Mouse (Mus musculus) hindbrain, embryonic 12.5 days (tissue): ENCODE results near the gene Rimkla. TPM values are rescaled to one million over a fixed set of nuclear protein-coding genes. Genes with fewer than 3 reads are reported as not detected.

Source experiments
- ATAC-seq: fragments of 200-750 bp; cut with Nextera tagmentation; 2 replicates; pipeline ENCODE4 v1.8.0; 2017; ENCODE audit warnings: moderate TSS enrichment; ENCODE audit not compliant: low FRiP score
- H3K27ac ChIP-seq: fragments of 300-500 bp; sonication (generic); 2 replicates; pipeline ENCODE4 v1.5.1; 2016; ENCODE audit warnings: mild to moderate bottlenecking
- H3K27me3 ChIP-seq: fragments of 300-500 bp; sonication (generic); 2 replicates; pipeline ENCODE4 v1.6.1; 2016; ENCODE audit warnings: mild to moderate bottlenecking
- H3K36me3 ChIP-seq: fragments of 300-500 bp; sonication (generic); 2 replicates; pipeline ENCODE4 v1.6.1; 2016; ENCODE audit warnings: mild to moderate bottlenecking
- H3K4me1 ChIP-seq: fragments of 300-500 bp; sonication (generic); 2 replicates; pipeline ENCODE4 v1.6.1; 2016
- H3K4me2 ChIP-seq: fragments of 300-500 bp; sonication (generic); replicated peaks from 2 replicates; pipeline ENCODE4 v1.6.1; 2016; ENCODE audit warnings: mild to moderate bottlenecking
- H3K4me3 ChIP-seq: fragments of 300-500 bp; sonication (generic); 2 replicates; pipeline ENCODE4 v1.5.1; 2016; ENCODE audit warnings: mild to moderate bottlenecking
- H3K9ac ChIP-seq: fragments of 300-500 bp; sonication (generic); 2 replicates; pipeline ENCODE4 v1.6.1; 2016; ENCODE audit warnings: mild to moderate bottlenecking, moderate library complexity
- H3K9me3 ChIP-seq: fragments of 300-500 bp; sonication (generic); replicated peaks from 2 replicates; pipeline ENCODE4 v1.6.1; 2016; ENCODE audit warnings: mild to moderate bottlenecking
- WGBS: fragments of 180-500 bp; shearing (Covaris S2); methylation state at CpG from one replicate; pipeline ENCODE4 v1.1.7; 2016; 5-methylcytosine and 5-hydroxymethylcytosine counted together
- polyA plus RNA-seq: library from polyadenylated mRNA; unstranded; fragments of >200 nt; fragmentation: Nextera tagmentation; extraction: Ambion mirVana; gene quantifications from 2 replicates; pipeline ENCODE4 v1.2.1, GENCODE M21; 2016

Rimkla gene
- polyA plus RNA-seq, 1 experiment from 2014 or later: 10.6 TPM

- Histone ChIP-seq H3K9me3 (peaks cover 8% of the 10 kb centered on the region), H3K27ac (no peak overlapping the region), H3K36me3 (no peaks in the 10 kb centered on the region), H3K4me2 (no peak overlapping the region), H3K27me3 (peaks cover 5% of the 10 kb centered on the region; the same call in 1 of the 2 replicates), H3K4me3 (no peak overlapping the region), H3K4me1 (peaks cover 4% of the 10 kb centered on the region), H3K9ac (no peak overlapping the region)
- no peak for ATAC-seq
- WGBS: 83% methylated on average over 2 of the region's 2 CpGs
Measured at GRCm38 (mm10) chr4:119437936-119438335, 54.5 kb downstream of the Rimkla start.

GRCm38 (mm10) chr4:119430678-119431077, 61.8 kb downstream of the Rimkla start:
- no peak overlapping the region for H3K9ac ChIP-seq
- H3K4me3 ChIP-seq: no peak overlapping the region
- H3K36me3 ChIP-seq: no peaks in the 10 kb centered on the region
- H3K4me1 ChIP-seq: no peaks in the 10 kb centered on the region
- 30% methylated on average over 5 of the region's 5 CpGs for WGBS
- H3K27ac ChIP-seq: no peak overlapping the region
- H3K4me2 ChIP-seq: no peak overlapping the region
- no peak for ATAC-seq
- H3K9me3 ChIP-seq: peaks cover 2% of the 10 kb centered on the region
- H3K27me3 ChIP-seq: peaks cover 16% of the 10 kb centered on the region

- Histone ChIP-seq H3K9me3 (no peaks in the 10 kb centered on the region), H3K27ac (no peak overlapping the region), H3K4me3 (no peak overlapping the region), H3K9ac (no peak overlapping the region), H3K4me2 (no peak overlapping the region), H3K36me3 (no peaks in the 10 kb centered on the region), H3K27me3 (peaks cover 14% of the 10 kb centered on the region), H3K4me1 (peaks cover 5% of the 10 kb centered on the region)
- ATAC-seq: no peak
- 61% methylated on average over 2 of the region's 2 CpGs for WGBS
Measured at GRCm38 (mm10) chr4:119427680-119428079, 64.7 kb downstream of the Rimkla start.

DNA sequence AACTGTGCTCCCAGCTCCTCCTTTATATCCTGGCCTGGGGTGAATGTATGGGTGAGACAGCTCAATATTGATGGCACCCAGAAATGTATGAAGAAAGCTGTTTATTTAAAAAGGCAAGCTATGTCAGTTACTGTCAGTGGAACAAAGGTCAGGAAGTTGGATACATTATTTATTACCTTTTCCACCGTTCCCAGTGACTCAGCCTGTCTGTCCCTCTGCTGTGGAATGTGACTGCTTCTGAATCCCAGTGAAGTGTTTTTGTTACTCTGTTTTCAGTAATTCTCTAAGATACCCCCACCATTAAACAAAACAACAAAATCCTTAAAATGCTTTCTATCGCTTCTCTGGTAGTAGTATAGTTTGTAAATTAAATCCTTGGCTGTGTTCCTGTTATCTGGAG, 66.8 kb downstream of the Rimkla start:
- WGBS: 62% methylated on average over 2 of the region's 2 CpGs
- no peak for ATAC-seq
- no peak overlapping the region for H3K4me2 ChIP-seq

GRCm38 (mm10) chr4:119425077-119425476, 67.4 kb downstream of the Rimkla start:
- Histone ChIP-seq H3K4me2 (no peak overlapping the region), H3K27ac (no peak overlapping the region), H3K4me3 (no peak overlapping the region), H3K9me3 (no peaks in the 10 kb centered on the region), H3K9ac (no peak overlapping the region), H3K4me1 (peaks cover 13% of the 10 kb centered on the region), H3K36me3 (no peaks in the 10 kb centered on the region), H3K27me3 (peaks cover 14% of the 10 kb centered on the region)
- WGBS: 96% methylated on average over 2 of the region's 2 CpGs
- ATAC-seq: no peak

More for the DNA sequence above, 66.8 kb downstream of the Rimkla start:
- H3K4me3 ChIP-seq: no peak overlapping the region
- peaks cover 14% of the 10 kb centered on the region for H3K27me3 ChIP-seq
- no peak overlapping the region for H3K27ac ChIP-seq
- peaks cover 13% of the 10 kb centered on the region for H3K4me1 ChIP-seq
- no peak overlapping the region for H3K9ac ChIP-seq
- no peaks in the 10 kb centered on the region for H3K36me3 ChIP-seq
- no peaks in the 10 kb centered on the region for H3K9me3 ChIP-seq

- Histone ChIP-seq H3K9ac (peak within 1 kb of the TSS; percentile 84), H3K4me2 (peak within 1 kb of the TSS; percentile 89), H3K9me3 (no peaks in the 10 kb centered on the region), H3K4me3 (peak within 1 kb of the TSS; percentile 72), H3K36me3 (0 out of 2 replicates have a peak, but pooled peaks cover 5% of the 10 kb centered on the region), H3K27ac (peak within 1 kb of the TSS; percentile 89), H3K4me1 (peaks cover 13% of the 10 kb centered on the region), H3K27me3 (0 out of 2 replicates have a peak, but pooled peaks cover 3% of the 10 kb centered on the region)
- ATAC-seq: peak; percentile 96
- WGBS: under 1% methylated on average over 52 of the region's 52 CpGs
Measured at GRCm38 (mm10) chr4:119422294-119422964, 70.0 kb downstream of the Rimkla start, which contains the start of the genes Ppcs and Zmynd12. TSS of gene Ppcs (minus strand) at chr4:119422420. TSS of gene Zmynd12 (plus strand) at chr4:119422814.

GRCm38 (mm10) chr4:119421921-119422293, 70.5 kb downstream of the Rimkla start:
- 0 out of 2 replicates have a peak, but pooled peaks cover 3% of the 10 kb centered on the region for H3K27me3 ChIP-seq
- H3K9me3 ChIP-seq: no peaks in the 10 kb centered on the region
- H3K9ac ChIP-seq: peak overlapping the region; percentile 84
- H3K4me1 ChIP-seq: peaks cover 13% of the 10 kb centered on the region
- peak overlapping the region; percentile 72 for H3K4me3 ChIP-seq
- ATAC-seq: peak; percentile 72
- H3K4me2 ChIP-seq: peak overlapping the region; percentile 89
- peak overlapping the region; percentile 89 for H3K27ac ChIP-seq
- 0 out of 2 replicates have a peak, but pooled peaks cover 5% of the 10 kb centered on the region for H3K36me3 ChIP-seq
- WGBS: under 1% methylated on average over 22 of the region's 31 CpGs

GRCm38 (mm10) chr4:119421191-119421590, 71.2 kb downstream of the Rimkla start:
- Histone ChIP-seq H3K4me3 (peak overlapping the region; percentile 72), H3K27ac (no peak overlapping the region; the same call in 1 of the 2 replicates), H3K4me1 (peaks cover 13% of the 10 kb centered on the region), H3K9ac (peak overlapping the region; percentile 84), H3K36me3 (0 out of 2 replicates have a peak, but pooled peaks cover 5% of the 10 kb centered on the region), H3K9me3 (no peaks in the 10 kb centered on the region), H3K4me2 (peak overlapping the region; percentile 89), H3K27me3 (0 out of 2 replicates have a peak, but pooled peaks cover 3% of the 10 kb centered on the region)
- WGBS: 67% methylated on average over 3 of the region's 3 CpGs
- no peak for ATAC-seq

GRCm38 (mm10) chr4:119417894-119418293, 74.5 kb downstream of the Rimkla start:
- no peak for ATAC-seq
- H3K27me3 ChIP-seq: no peaks in the 10 kb centered on the region
- H3K27ac ChIP-seq: no peak overlapping the region
- peaks cover 19% of the 10 kb centered on the region for H3K4me1 ChIP-seq
- H3K4me3 ChIP-seq: no peak overlapping the region
- 0 out of 2 replicates have a peak, but pooled peaks cover 5% of the 10 kb centered on the region for H3K36me3 ChIP-seq
- H3K9ac ChIP-seq: no peak overlapping the region
- H3K9me3 ChIP-seq: no peaks in the 10 kb centered on the region
- H3K4me2 ChIP-seq: no peak overlapping the region
- WGBS: 89% methylated on average over 3 of the region's 3 CpGs

DNA sequence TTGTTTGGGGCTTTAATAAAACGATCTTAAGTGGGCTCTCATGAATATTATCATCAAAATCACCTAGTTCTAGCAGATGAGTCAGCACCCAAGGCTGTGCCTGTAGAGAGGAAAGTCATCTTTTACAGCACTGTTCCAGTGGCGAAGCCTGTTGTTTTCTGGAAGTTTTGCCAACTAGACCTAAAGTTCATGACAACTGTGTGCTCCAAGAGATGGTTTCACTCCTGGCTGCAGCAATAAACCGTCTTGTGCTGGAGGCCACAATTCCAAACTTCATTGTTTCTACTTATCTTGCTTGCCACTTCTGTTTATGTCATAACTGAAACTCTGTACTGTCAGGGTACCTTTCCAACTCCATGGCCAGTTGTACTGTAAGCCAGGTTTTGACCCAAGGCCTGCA, 75.2 kb downstream of the Rimkla start:
- H3K27me3 ChIP-seq: no peaks in the 10 kb centered on the region
- 84% methylated on average over 3 of the region's 3 CpGs for WGBS

More for the DNA sequence above, 75.2 kb downstream of the Rimkla start:
- Histone ChIP-seq H3K4me1 (peaks cover 21% of the 10 kb centered on the region), H3K36me3 (0 out of 2 replicates have a peak, but pooled peaks cover 5% of the 10 kb centered on the region), H3K9me3 (no peaks in the 10 kb centered on the region), H3K27ac (no peak overlapping the region), H3K9ac (no peak overlapping the region), H3K4me2 (no peak overlapping the region), H3K4me3 (no peak overlapping the region)
- no peak for ATAC-seq
